Mouse (Mus musculus) megakaryocyte-erythroid progenitor cell, adult 5-6 weeks (primary cell): ENCODE measurements around the gene Cdkal1. TPM values are rescaled to one million over a fixed set of nuclear protein-coding genes. Genes with fewer than 3 reads are reported as not detected.

Experiments used
- ATAC-seq: replicated peaks from 2 replicates; pipeline ENCODE4 v1.8.0; 2016; ENCODE audit warnings: mild to moderate bottlenecking, inconsistent platforms; ENCODE audit not compliant: severe bottlenecking, poor library complexity, low FRiP score, low TSS enrichment
- total RNA-seq, 2 experiments: library from RNA; stranded (forward) in 1 of 2; stranded (reverse) in 1 of 2; fragments of 200-1000, 215-1000 nt in 1 of 2; fragments of >200 nt in 1 of 2; fragmentation: Nextera tagmentation in 1 of 2; gene quantifications; 2 replicates each; pipeline ENCODE4 v1.2.3; 2014 to 2017

The Cdkal1 gene
- total RNA-seq, 2 experiments from 2014 or later, result 18.8 to 21.4 TPM

GRCm38 (mm10) chr13:29264015-29264711 lies 591.3 kb downstream of the Cdkal1 start:
- no peak for ATAC-seq

GRCm38 (mm10) chr13:29262164-29262563 lies 593.3 kb downstream of the Cdkal1 start:
- ATAC-seq, result no peak

- ATAC-seq, result no peak
These were observed 606.9 kb downstream of the Cdkal1 start for GRCm38 (mm10) chr13:29248535-29248934.

DNA sequence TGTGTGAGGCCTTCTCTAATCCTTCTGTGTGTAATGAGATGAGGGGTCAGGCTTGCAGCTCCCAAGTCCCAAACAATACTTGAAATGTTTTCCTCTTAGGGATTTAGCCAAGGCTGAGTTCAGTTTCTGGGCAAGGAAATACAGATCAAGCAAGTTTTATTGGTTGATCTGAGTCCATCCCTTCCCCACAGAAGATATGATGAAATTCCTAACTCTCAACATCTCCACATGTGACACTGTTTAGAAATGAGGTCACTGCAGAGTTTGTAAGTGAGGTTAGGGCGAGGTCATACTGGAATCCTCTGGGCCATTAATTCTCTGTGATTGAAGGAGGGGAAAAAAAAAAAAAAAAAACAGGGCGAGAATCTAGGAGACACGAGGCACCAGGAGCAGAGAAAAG lies 607.7 kb downstream of the Cdkal1 start:
- no peak for ATAC-seq

DNA sequence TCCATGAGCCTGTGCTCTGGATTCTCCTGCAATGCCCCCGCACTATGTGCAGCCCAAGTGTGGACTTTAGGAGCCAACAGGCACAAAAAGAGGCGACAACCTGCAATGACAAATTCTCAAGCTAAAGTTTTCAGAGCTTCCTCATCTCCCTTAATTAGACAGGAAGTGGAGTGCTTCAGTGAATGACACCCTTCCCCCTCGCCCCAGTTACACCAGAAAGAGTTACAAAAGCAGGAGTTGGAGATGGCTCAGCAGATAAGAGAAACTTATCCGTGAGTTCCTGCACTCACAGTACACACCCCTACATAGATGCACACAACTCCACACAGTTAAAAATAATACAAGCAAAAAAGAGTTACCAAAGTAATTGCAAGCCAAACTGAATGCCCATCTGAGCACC lies 620.4 kb downstream of the Cdkal1 start:
- no peak for ATAC-seq

DNA sequence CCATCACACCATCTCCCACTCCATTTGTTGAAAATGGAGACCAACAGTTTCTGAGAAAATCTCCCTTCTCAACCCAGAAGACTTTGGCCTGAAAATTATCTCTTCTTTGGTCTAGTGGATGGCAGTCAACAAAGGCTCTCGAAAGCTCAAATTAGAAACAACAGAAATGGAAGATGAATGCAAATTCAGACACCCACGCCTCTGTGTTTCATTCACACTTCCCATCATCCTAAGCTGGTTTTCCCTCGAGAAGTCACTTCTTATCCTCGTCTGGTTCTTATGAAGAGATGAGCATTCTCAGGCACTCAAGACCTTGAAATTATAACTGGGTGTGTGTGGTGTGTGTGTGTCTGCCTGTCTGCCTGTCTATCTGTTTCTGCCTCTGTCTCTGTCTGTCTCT lies 621.0 kb downstream of the Cdkal1 start:
- no peak for ATAC-seq

GRCm38 (mm10) chr13:29233970-29234369 lies 621.5 kb downstream of the Cdkal1 start:
- ATAC-seq, result no peak

DNA sequence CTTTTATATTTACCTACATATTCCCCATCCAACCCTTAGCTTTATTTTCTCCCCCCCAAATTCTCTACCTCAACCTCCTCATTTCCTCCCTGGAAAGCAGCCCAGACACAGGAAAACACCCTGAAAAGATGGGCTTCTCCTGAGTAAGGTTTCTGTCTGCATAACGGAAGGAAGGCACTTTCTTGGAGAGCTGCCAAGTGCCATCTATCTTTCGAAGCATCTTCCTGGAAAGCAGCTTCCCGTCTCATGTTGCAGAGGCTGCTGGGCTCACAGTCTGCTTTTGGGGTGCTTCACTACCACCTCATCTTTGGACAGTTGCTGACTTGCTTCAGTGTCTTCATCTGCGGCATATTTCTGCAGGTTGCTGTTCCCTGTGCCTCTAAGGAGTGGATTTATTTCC lies 622.8 kb downstream of the Cdkal1 start:
- no peak for ATAC-seq

- no peak for ATAC-seq
These were observed 630.7 kb downstream of the Cdkal1 start for GRCm38 (mm10) chr13:29224815-29225214.

DNA sequence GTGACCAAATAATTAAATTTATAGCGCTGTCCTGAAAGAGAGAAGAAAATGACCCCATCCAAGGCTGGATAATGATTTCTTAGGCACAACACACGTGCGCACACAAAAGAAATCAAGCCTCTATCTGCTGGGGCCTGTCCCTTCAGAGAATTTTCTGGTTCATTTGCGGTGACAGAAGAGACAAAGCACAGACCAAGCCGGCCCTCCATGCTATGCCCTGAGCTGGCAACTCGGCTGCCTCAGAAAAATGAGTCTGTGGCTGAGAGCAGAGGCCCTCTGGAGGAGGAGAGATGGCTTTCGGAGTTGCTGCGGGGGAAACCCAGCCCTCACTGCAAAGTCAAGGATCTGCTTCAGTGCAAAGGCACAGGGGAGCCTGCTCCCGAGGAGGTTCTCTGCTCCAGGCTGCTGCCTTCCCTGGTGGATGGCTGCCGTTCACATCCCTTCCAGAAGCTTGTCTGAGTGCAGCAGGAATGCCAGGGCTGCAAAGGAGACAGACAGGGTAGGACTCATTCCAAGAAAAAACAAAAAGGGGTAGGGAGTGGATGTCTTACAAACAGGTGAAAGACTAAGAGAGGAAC lies 633.1 kb downstream of the Cdkal1 start:
- no peak for ATAC-seq

DNA sequence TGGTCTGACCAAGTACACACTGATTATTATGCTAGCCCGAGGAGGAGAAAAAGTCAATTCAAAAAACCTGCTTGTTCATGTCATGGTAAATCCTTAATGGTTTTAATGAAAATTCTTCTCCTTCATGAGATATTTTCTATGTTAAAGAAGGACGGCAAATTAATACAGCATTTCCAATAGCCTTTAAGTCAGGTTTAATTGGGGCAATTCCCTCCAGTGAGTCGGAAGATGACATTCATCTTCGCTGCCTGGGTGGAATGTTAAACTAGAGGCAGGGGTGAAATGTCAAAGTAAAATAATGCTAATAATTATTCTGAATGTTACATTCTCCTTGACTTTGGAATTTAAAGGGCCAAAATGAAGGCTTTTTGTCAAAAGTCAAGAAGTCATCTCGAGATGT lies 633.8 kb downstream of the Cdkal1 start:
- ATAC-seq, result no peak

GRCm38 (mm10) chr13:29218594-29219230 lies 636.8 kb downstream of the Cdkal1 start:
- no peak for ATAC-seq

GRCm38 (mm10) chr13:29210159-29211021 lies 645.1 kb downstream of the Cdkal1 start:
- peak; percentile 50 for ATAC-seq

GRCm38 (mm10) chr13:29208749-29209148 lies 646.7 kb downstream of the Cdkal1 start:
- no peak for ATAC-seq

DNA sequence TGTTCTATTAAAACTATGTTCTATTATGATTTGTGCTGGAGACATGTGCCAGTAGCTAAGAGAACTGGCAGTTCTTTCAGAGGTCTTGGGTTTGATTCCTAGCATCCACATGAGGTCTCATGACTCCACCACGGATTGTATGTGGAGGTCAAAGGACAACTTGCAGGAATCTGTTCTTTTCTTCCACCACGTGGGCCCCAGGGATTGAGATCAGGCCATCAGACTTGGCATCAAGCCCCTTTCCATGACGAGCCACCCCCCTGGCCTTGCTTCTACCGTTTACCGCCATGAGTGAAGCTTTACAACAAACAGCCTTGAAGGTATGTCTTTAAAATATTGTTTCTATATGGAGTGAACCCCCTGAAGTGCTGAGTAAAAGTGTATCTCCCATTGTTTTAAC lies 651.6 kb downstream of the Cdkal1 start:
- no peak for ATAC-seq

DNA sequence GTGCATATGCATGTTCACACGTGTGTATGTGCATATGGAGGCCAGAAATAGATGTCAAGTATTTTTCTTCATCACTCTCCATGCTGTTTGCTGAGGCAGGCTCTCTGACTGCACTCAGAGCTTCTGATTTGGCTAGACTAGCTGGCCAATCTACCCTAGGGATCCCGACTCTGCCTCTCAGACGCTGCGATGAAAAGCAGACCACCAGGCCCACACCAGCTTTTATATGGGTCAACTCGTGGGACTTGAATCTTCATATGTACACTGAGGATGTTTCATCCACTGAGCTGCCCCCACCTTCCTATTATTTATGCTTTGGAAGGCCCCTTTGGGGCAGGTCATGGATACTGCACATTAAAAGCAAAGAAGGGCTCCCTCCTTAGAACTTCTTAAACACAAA lies 652.0 kb downstream of the Cdkal1 start:
- ATAC-seq, result no peak

DNA sequence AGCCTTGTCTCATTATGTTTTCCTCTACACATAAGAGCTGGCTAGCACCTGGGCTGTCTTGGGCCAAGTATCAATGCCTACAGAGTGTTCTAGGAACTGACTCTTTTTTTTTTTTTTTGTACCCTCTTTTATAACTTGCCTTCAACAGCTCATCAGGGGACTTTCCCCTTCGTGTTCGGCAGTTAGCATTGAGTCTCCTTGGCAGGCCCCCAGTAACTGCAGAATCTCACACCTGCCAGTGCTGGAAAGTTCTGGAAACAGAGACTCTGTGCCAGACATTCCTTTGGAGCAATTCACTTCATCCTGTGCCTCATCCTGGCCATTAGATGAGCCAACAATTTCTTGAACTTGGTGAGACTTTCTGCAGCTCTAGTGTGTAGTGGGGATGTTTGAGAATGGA lies 652.9 kb downstream of the Cdkal1 start:
- no peak for ATAC-seq

GRCm38 (mm10) chr13:29199679-29200078 lies 655.8 kb downstream of the Cdkal1 start:
- no peak for ATAC-seq

- no peak for ATAC-seq
These were observed 658.5 kb downstream of the Cdkal1 start for GRCm38 (mm10) chr13:29196798-29197498.

- ATAC-seq, result no peak
These were observed 659.8 kb downstream of the Cdkal1 start for GRCm38 (mm10) chr13:29195722-29196121.
